Mouse (Mus musculus): ENCODE data around the gene Lgals9.

The Lgals9 gene

DNA sequence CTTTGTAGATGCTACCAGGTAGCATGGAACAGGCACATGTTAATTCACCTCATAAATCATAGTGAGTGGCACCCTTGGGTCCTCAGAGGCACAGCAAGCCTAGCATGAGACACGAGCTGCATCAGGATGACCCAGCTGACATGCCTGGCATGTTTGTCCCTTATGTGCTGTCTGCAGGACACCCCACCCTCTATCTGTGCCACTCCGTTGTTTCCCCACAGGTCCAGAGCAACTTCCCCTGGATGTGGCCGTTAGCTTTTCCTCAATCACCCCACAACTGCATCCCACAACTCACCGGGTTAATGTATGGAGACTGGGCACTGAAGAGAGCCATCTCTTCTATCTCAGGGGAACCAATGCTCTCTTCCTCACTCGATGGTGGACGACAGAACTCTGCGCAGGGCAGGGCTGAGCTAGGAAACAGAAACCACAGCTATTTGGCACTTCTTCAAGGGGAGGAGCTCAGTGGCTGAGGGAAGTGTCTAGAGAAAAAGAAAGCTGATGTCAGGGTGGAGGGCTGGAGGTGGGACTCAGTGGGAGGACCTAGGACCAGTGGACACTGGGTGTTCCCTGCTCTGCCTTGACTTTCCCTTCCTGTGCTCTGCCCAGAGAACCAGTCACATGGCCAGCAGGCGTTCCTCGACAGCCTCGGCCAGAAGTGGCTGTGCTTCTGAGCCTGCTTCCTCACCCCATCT, at the start of gene Lgals9:
Lgals9 (minus strand) TSS at position 464 of the 695 bp plus-strand sequence.
- DNase-seq (ENCODE audit: extremely low read depth, low read depth, low spot score) = no peak

DNA sequence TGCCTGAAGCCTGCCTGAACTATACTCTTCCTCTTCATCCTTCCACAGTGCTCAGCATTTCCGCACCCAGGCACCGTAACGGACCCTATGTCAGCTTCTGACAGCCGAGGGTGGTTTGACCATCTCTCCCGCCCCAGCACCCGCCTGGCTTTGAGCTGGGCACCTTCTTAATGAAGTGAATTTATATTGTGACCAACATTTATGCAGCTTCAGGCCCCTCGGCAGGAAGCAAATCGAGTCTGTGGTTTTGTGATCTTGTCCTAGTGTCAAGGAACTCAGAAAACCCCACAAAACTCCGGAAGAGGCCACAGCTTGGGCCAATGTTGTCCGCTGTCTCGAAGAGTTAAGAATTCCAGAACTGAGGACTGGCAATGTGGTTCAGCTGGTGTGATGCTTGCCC, 48.9 kb upstream of the Lgals9 start:
- no peak for DNase-seq (ENCODE audit: extremely low read depth, low read depth, low spot score)

GRCm38 (mm10) chr11:79033021-79033420, 48.3 kb upstream of the Lgals9 start:
- DNase-seq (ENCODE audit: extremely low read depth, low read depth, low spot score) = no peak

DNA sequence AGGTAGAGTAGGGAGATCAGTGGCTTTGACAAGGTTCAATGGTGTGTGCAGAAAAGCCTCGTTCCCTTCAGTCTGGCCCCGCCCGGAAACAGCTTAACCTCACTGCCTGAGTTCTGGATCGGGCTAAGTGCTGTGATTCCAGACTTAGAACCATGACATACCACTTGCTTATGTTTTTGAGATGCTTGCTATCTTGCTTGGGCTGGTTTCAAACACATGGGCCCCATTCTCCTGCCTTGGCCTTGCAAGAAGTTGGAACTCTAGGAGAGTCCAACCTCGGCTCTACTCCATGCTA, 46.7 kb upstream of the Lgals9 start:
- DNase-seq (ENCODE audit: extremely low read depth, low read depth, low spot score) = no peak

- DNase-seq (ENCODE audit: extremely low read depth, low read depth, low spot score) = no peak
Measured at GRCm38 (mm10) chr11:79030570-79031451, 46.1 kb upstream of the Lgals9 start.

DNA sequence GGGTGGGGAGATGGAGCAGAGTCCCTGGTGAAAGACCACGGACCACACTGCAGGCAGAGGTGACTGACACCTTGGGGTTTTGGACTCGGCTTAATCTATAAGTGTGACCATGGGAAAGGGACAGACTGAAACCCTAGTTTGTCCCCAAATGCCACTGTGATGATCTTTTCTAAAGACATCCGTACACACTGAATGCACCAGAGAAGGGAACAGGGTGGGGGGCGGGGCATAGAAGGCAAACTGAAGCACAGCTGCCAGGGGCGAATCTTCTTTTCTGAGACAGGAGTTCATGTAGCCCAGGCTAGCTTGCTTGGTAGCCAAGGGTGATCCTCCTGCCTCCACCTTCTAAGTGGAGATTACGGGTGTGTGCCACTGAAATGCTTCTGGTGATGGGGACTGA, 39.0 kb upstream of the Lgals9 start:
- no peak for DNase-seq (ENCODE audit: extremely low read depth, low read depth, low spot score)

- DNase-seq (ENCODE audit: extremely low read depth, low read depth, low spot score) = no peak
Measured at GRCm38 (mm10) chr11:79023342-79023741, 38.6 kb upstream of the Lgals9 start.

DNA sequence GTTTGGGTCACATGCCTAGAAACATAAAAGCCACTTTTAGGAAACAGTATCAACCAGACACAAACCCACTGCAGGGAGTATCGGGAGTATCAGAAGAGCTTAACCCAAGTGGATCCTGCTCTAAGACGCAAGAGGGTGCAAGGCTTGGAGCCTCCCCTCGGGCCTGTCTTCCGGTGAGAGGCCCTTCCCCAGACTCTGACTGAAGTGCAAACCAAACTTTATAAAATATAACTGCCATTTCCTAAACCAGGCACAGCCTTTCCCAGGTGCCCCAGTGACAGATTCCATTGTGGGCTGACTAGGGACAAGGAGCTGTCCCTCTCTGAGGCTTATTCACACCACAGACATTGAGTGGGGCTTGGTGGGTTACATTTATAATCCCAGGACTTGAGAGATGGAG, 38.1 kb upstream of the Lgals9 start:
- DNase-seq (ENCODE audit: extremely low read depth, low read depth, low spot score) = no peak

GRCm38 (mm10) chr11:79020535-79021045, 35.8 kb upstream of the Lgals9 start:
- DNase-seq (ENCODE audit: extremely low read depth, low read depth, low spot score) = no peak

- DNase-seq (ENCODE audit: extremely low read depth, low read depth, low spot score) = no peak
Measured at GRCm38 (mm10) chr11:79019839-79020534, 35.2 kb upstream of the Lgals9 start.

- DNase-seq (ENCODE audit: extremely low read depth, low read depth, low spot score) = no peak
Measured at GRCm38 (mm10) chr11:79018954-79019704, 34.4 kb upstream of the Lgals9 start.

- DNase-seq (ENCODE audit: extremely low read depth, low read depth, low spot score) = no peak
Measured at GRCm38 (mm10) chr11:79017161-79017606, 32.4 kb upstream of the Lgals9 start.

- DNase-seq (ENCODE audit: extremely low read depth, low read depth, low spot score) = no peak
Measured at GRCm38 (mm10) chr11:79016236-79016635, 31.5 kb upstream of the Lgals9 start.

DNA sequence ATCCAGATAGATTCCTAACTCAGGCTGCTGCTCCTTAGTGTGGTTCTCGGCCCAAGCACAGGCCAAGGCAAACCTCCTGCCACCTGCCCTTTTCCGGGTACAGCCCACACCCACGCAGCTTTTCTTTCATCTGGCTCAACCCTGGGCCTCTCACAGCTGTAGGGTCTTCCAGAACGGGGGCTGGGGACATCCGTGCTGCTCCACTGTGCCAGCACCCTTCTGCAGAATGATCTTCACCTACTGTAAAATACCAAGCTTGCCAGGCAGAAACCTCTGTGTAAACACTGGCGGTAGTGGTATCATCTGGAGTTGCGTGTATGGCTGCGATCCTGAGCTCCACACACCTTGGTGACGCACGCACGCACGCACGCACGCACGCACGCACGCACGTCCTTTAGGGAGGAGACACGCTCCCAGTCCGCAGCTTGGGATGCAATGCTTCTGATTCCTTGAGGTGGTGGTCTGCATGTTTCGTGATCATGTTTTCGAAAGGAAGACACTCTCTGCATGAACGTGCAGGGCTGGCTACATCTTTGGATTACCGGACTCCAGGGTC, 31.0 kb upstream of the Lgals9 start:
- DNase-seq (ENCODE audit: extremely low read depth, low read depth, low spot score) = no peak

- no peak for DNase-seq (ENCODE audit: extremely low read depth, low read depth, low spot score)
Measured at GRCm38 (mm10) chr11:79014602-79015325, 30.0 kb upstream of the Lgals9 start.

DNA sequence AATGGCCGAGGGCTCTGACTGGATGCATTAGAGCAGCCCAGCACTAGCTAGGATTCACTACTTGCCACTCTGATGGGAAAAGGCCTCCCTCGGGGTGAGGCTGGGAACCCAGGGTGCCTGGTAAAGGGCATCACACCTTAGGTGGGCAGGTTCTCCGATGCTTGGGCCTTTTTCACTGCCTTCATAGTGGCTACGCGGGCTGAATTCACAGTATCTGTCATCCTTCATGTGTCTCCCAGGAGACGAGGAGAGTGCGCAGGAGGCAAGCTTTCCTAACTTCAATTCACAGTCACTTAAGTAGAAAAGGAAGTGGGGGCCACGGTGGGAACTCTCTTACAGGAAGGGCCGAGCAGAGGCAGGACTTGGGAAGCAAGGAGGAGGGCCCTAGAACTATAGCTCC, 29.1 kb upstream of the Lgals9 start:
- no peak for DNase-seq (ENCODE audit: extremely low read depth, low read depth, low spot score)

DNA sequence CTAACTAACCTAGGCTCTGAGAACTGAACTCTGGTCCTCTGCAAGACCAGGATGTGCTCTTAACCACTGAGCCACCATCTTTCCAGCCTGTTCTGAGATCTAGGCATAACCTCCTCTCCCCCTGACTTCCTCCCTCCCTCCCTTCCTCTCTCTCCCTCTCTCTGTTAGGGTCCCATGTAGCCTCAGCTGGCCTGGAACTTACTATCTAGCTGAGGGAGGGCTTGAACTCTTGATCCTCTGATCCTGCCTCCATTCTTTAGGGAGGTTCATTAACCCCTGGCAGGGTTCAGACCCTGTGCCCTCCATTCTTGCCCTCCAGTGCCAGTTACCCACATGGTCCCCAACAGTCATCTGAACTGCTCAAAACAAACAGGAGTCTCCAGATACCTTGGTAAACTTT, 28.3 kb upstream of the Lgals9 start:
- no peak for DNase-seq (ENCODE audit: extremely low read depth, low read depth, low spot score)

GRCm38 (mm10) chr11:79012529-79012928, 27.8 kb upstream of the Lgals9 start:
- DNase-seq (ENCODE audit: extremely low read depth, low read depth, low spot score) = no peak

- DNase-seq (ENCODE audit: extremely low read depth, low read depth, low spot score) = no peak
Measured at GRCm38 (mm10) chr11:79008891-79009290, 24.1 kb upstream of the Lgals9 start.

Measured in fat pad, adult 2 months (tissue).